Mouse (Mus musculus): ENCODE results near the gene Zfp536.

- TF ChIP-seq POLR2A (IDR thresholded peaks at IDR 0.05; ENCODE audit: insufficient read length, low read depth) (no peak), MAX (IDR thresholded peaks at IDR 0.05; ENCODE audit: low read depth) (no peak), TCF12 (IDR thresholded peaks at IDR 0.05; ENCODE audit: insufficient read depth, poor library complexity, severe bottlenecking) (no peak), USF1 (IDR thresholded peaks at IDR 0.05; ENCODE audit: low read depth) (no peak), MYOD1 (IDR thresholded peaks at IDR 0.05; ENCODE audit: control insufficient read depth in 1 of 3, insufficient read length in 2 of 3, low read depth in 2 of 3) (no peak), SRF (IDR thresholded peaks at IDR 0.05; ENCODE audit: control insufficient read depth, insufficient read length, low read depth) (no peak), E2F4 (IDR thresholded peaks at IDR 0.05; ENCODE audit: insufficient read depth) (no peak), POLR2AphosphoS2 (IDR thresholded peaks at IDR 0.05; ENCODE audit: insufficient read length, low read depth) (no peak), MYOG (IDR thresholded peaks at IDR 0.05; ENCODE audit: control insufficient read depth in 1 of 3, insufficient read depth in 1 of 3, insufficient read length in 2 of 3, low read depth in 2 of 3) (no peak)
These were observed 69.0 kb downstream of the Zfp536 start for GRCm38 (mm10) chr7:37704464-37704863.
